ENCODE assay signal across 8 mouse cellular contexts in the genomic region with DNA sequence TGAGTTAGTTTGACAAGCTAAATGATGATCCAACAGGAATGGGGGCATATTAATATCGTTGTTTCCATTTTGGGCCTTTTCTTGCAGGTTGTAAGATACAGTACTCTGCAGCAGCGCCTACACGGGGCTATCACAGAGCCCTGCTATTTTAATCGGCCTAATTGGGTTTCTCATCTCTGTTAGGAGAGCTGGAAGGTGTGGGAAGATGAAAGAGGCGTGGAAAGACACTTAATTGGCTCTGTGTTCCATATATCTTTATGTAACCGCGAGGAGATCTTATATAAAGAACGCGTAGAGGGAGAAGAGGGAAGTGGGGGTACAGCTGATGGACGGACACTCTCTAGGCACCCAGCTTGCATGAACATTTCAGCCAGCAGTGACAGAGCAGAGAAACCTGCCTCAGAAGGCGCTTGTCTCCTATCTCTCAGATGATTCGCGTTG.
A peak's percentile ranks its signal among the peaks of the same experiment; 100 is the strongest.
DNase-seq lines count a peak whose midpoint lies in the region; ATAC-seq and TF ChIP-seq lines count a peak whose summit lies in the region.
"Had no signal": no experiment of that assay in that cellular context is flagged by ENCODE, and none has a peak within 500 bp of the region (broad histone marks: within the 10 kb centered on the region; RNA-seq: fewer than 3 reads in every experiment).

No protein-coding gene starts in this region.

- H3K27ac ChIP-seq in forebrain, embryonic 14.5 days (ENCODE audit: low read depth, low read length), result no peak overlapping the region
- H3K27ac ChIP-seq in left cerebral cortex, adult 2 months, result peak overlapping the region; percentile 84

- H3K4me1 ChIP-seq in forebrain, embryonic 14.5 days (ENCODE audit: control insufficient read depth, insufficient read depth, low read length), result no peaks in the 10 kb centered on the region

- intact Hi-C loops in left cerebral cortex, adult 2 months (cut with DNase I), result loop anchor here (1.0 to 2.0 kb wide), 6 partner anchors 27 to 501 kb away; no protein-coding TSS in a partner anchor

- peak; percentile 26; the same call in 1 of the 2 replicates for ATAC-seq in forebrain, embryonic 14.5 days

- no peak overlapping the region for H3K9ac ChIP-seq in forebrain, embryonic 14.5 days (ENCODE audit: low read length)

- peak overlapping the region; percentile 37; the same call in 1 of the 2 replicates for H3K4me2 ChIP-seq in forebrain, embryonic 14.5 days (ENCODE audit: low read length)
- H3K4me2 ChIP-seq: liver, embryonic 11.5 days had no signal

- no peaks in the 10 kb centered on the region for H3K9me3 ChIP-seq in forebrain, embryonic 14.5 days (replicated peaks; ENCODE audit: control insufficient read depth, low read length)

- no peaks in the 10 kb centered on the region for H3K36me3 ChIP-seq in forebrain, embryonic 14.5 days (ENCODE audit: control insufficient read depth, insufficient read depth, low read length)

- WGBS in forebrain, embryonic 14.5 days, result 52% methylated on average over 13 of the region's 13 CpGs

- H3K4me3 ChIP-seq in forebrain, embryonic 14.5 days (ENCODE audit: low read depth, low read length), result no peak overlapping the region
- peak overlapping the region; percentile 26; the same call in 1 of the 2 replicates for H3K4me3 ChIP-seq in left cerebral cortex, adult 2 months

- DNase-seq in layer of hippocampus, adult 9-10 months (ENCODE audit: low spot score), result peak; percentile 13
- DNase-seq in layer of hippocampus, postnatal 25 days (ENCODE audit: extremely low spot score in 1 of 2, low spot score in 1 of 2), result no peak
- DNase-seq in forebrain, embryonic 14.5 days (ENCODE audit: low spot score), result no peak
- DNase-seq in left cerebral cortex, adult 2 months (ENCODE audit: extremely low spot score in 1 of 2, low spot score in 2 of 2), result peak; percentile 42 to 46
- DNase-seq in right cerebral cortex, postnatal 10 days (ENCODE audit: low spot score in 2 of 2), result peak; percentile 25 to 45
- DNase-seq in Muller cell, postnatal 12 days (ENCODE audit: inconsistent ontology term), result no peak
- no peak for DNase-seq in cerebellum, adult 11-12 months

- TF ChIP-seq CTCF in left cerebral cortex, adult 2 months (IDR thresholded peaks at IDR 0.05), result no peak

- H3K27me3 ChIP-seq in forebrain, embryonic 14.5 days (replicated peaks; ENCODE audit: control insufficient read depth, insufficient read depth, low read length), result no peaks in the 10 kb centered on the region

Comparison
In these comparisons a context has a peak if more than half of its experiments do, and no peak if none do; other contexts are left out.
1. DNase-seq: peak in layer of hippocampus, adult 9-10 months (single experiment), left cerebral cortex, adult 2 months (2 of 2) and right cerebral cortex, postnatal 10 days (2 of 2); none in layer of hippocampus, postnatal 25 days (0 of 2), forebrain, embryonic 14.5 days (single experiment), Muller cell, postnatal 12 days (single experiment) and cerebellum, adult 11-12 months (single experiment).